Mouse (Mus musculus) olfactory bulb, adult 2 months (tissue): ENCODE results near the gene Nhs.

Source experiments
- CTCF ChIP-seq: fragments of 200-500 bp; IDR thresholded peaks from 2 replicates; pipeline ENCODE4 v1.5.1; 2012; ENCODE audit warnings: low read depth, mild to moderate bottlenecking, low read length, moderate library complexity; ENCODE audit not compliant: insufficient read depth
- POLR2A ChIP-seq: fragments of 200-500 bp; IDR thresholded peaks from 2 replicates; pipeline ENCODE4 v1.6.1; 2012; ENCODE audit warnings: mild to moderate bottlenecking, low read depth, low read length, moderate library complexity; ENCODE audit not compliant: insufficient read depth

DNA sequence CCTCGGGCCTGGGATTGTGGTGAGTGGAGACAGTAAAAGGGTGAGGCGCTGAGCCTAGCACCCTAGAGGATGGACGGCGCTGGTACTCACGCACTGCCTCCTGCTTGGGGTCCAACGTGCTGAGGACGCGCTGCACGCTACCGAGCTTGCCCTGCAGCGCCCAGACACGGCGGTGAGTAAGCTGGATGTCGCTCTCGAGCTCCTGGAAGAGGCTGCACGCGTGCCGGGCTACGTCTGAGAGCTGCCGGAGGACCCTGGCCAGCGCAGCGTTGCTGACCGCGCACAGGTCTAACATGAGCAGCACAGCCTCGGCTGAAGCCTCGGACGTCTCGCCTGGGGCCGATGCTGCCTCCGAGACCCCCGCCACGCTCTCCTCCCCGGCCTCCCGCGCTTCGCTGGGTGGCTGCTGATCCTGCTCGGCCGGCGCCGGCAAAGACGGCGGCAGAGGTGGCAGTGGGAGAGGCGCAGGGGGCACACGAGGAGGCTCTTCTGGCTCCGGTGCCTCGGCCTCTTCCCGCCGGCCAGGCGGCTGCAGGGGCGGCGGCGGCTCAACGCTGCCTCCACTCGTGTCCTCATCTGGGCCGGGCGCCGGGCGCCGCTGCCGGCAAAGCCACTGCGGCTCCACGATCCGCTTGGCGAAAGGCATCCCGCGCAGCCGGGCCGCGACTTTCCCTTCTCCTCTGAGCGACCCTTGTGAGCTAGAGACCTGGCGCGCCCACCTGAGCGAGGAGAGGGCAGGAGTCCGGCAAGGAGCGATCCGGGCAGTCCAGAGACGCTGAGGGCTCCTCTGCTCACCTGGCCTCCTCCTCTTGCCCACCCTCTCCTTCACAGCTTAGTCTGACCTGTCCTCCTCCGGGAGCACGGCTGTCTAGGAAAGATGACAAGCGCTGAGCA, 540 bp downstream of the Nhs start:
- TF ChIP-seq POLR2A (no peak), CTCF (no peak)
